Mouse (Mus musculus): ENCODE data around the gene Mrpl30. TPM values are rescaled to one million over a fixed set of nuclear protein-coding genes. Genes with fewer than 3 reads are reported as not detected.

The Mrpl30 gene
- polyA plus RNA-seq, 2 experiments, result 124 to 275 TPM

GRCm38 (mm10) chr1:37922536-37922935 is 32.3 kb downstream of the Mrpl30 start:
- no peaks in the 10 kb centered on the region for H3K4me1 ChIP-seq (ENCODE audit: control insufficient read depth, insufficient read depth, low read length)
- H3K36me3 ChIP-seq (ENCODE audit: control insufficient read depth, insufficient read depth, low read length), result no peaks in the 10 kb centered on the region
- DNase-seq (ENCODE audit: low spot score), result no peak
- no peak overlapping the region for H3K4me2 ChIP-seq (replicated peaks; ENCODE audit: low read depth, low read length, severe bottlenecking)
- WGBS, result 38% methylated on average over 8 of the region's 8 CpGs
- H3K27ac ChIP-seq (replicated peaks; ENCODE audit: low read depth, low read length), result no peak overlapping the region
- no peak overlapping the region for H3K4me3 ChIP-seq (replicated peaks; ENCODE audit: low read length)
- no peak overlapping the region for H3K9ac ChIP-seq (ENCODE audit: low read depth, low read length, severe bottlenecking)
- ATAC-seq (ENCODE audit: low FRiP score, low read depth), result no peak
- no peaks in the 10 kb centered on the region for H3K27me3 ChIP-seq (ENCODE audit: control insufficient read depth, insufficient read depth, low read length)
- H3K9me3 ChIP-seq (ENCODE audit: control insufficient read depth, low read length), result no peaks in the 10 kb centered on the region
- no peak for TF ChIP-seq POLR2A (IDR thresholded peaks at IDR 0.05; ENCODE audit: borderline replicate concordance, extremely low read depth, insufficient read depth, insufficient read length)

- no peak overlapping the region for H3K4me2 ChIP-seq (replicated peaks; ENCODE audit: low read depth, low read length, severe bottlenecking)
- no peaks in the 10 kb centered on the region for H3K36me3 ChIP-seq (ENCODE audit: control insufficient read depth, insufficient read depth, low read length)
- 73% methylated on average over 8 of the region's 8 CpGs for WGBS
- H3K9ac ChIP-seq (ENCODE audit: low read depth, low read length, severe bottlenecking), result no peak overlapping the region
- TF ChIP-seq POLR2A (IDR thresholded peaks at IDR 0.05; ENCODE audit: borderline replicate concordance, extremely low read depth, insufficient read depth, insufficient read length), result no peak
- no peaks in the 10 kb centered on the region for H3K4me1 ChIP-seq (ENCODE audit: control insufficient read depth, insufficient read depth, low read length)
- ATAC-seq (ENCODE audit: low FRiP score, low read depth) (no peak), DNase-seq (ENCODE audit: low spot score) (no peak)
- H3K4me3 ChIP-seq (replicated peaks; ENCODE audit: low read length), result no peak overlapping the region
- no peaks in the 10 kb centered on the region for H3K27me3 ChIP-seq (ENCODE audit: control insufficient read depth, insufficient read depth, low read length)
- no peak overlapping the region for H3K27ac ChIP-seq (replicated peaks; ENCODE audit: low read depth, low read length)
- H3K9me3 ChIP-seq (ENCODE audit: control insufficient read depth, low read length), result no peaks in the 10 kb centered on the region
Observed at GRCm38 (mm10) chr1:37925971-37926370, 35.7 kb downstream of the Mrpl30 start.

- Histone ChIP-seq H3K36me3 (ENCODE audit: control insufficient read depth, insufficient read depth, low read length) (no peaks in the 10 kb centered on the region), H3K9me3 (ENCODE audit: control insufficient read depth, low read length) (no peaks in the 10 kb centered on the region), H3K4me2 (replicated peaks; ENCODE audit: low read depth, low read length, severe bottlenecking) (no peak overlapping the region), H3K27me3 (ENCODE audit: control insufficient read depth, insufficient read depth, low read length) (no peaks in the 10 kb centered on the region), H3K27ac (replicated peaks; ENCODE audit: low read depth, low read length) (no peak overlapping the region), H3K4me1 (ENCODE audit: control insufficient read depth, insufficient read depth, low read length) (no peaks in the 10 kb centered on the region), H3K9ac (ENCODE audit: low read depth, low read length, severe bottlenecking) (no peak overlapping the region), H3K4me3 (replicated peaks; ENCODE audit: low read length) (no peak overlapping the region)
- DNase-seq (ENCODE audit: low spot score) (peak; percentile 7), ATAC-seq (ENCODE audit: low FRiP score, low read depth) (no peak)
- whole genome bisulfite sequencing, result 18% methylated on average over 3 of the region's 3 CpGs
- TF ChIP-seq POLR2A (IDR thresholded peaks at IDR 0.05; ENCODE audit: borderline replicate concordance, extremely low read depth, insufficient read depth, insufficient read length), result no peak
Observed at GRCm38 (mm10) chr1:37931806-37932205, 41.5 kb downstream of the Mrpl30 start.

Other genes starting within 250 kb of the Mrpl30 start
- gene 2010300C02Rik, start 170.4 kb upstream of the Mrpl30 start, polyA plus RNA-seq (2012; rRNA removed), result 3.1 and 3.7 TPM in 2 replicates
- 4.1 and 4.5 TPM in 2 replicates for gene 2010300C02Rik, start 170.4 kb upstream of the Mrpl30 start, polyA plus RNA-seq (2014; fragmentation: Nextera tagmentation; extraction: Ambion mirVana)
- gene Tsga10, start 24.0 kb upstream of the Mrpl30 start, polyA plus RNA-seq (2012; rRNA removed), result 5.1 and 6.1 TPM in 2 replicates
- 4.9 and 5.2 TPM in 2 replicates for gene Tsga10, start 24.0 kb upstream of the Mrpl30 start, polyA plus RNA-seq (2014; fragmentation: Nextera tagmentation; extraction: Ambion mirVana)
- gene Lipt1, start 18.7 kb upstream of the Mrpl30 start, polyA plus RNA-seq (2012; rRNA removed), result 4.8 and 6.4 TPM in 2 replicates
- gene Lipt1, start 18.7 kb upstream of the Mrpl30 start, polyA plus RNA-seq (2014; fragmentation: Nextera tagmentation; extraction: Ambion mirVana), result 8.8 and 9.5 TPM in 2 replicates
- 22.1 and 30.5 TPM in 2 replicates for gene Mitd1, start 66 bp upstream of the Mrpl30 start, polyA plus RNA-seq (2012; rRNA removed)
- 26.8 and 27.6 TPM in 2 replicates for gene Mitd1, start 66 bp upstream of the Mrpl30 start, polyA plus RNA-seq (2014; fragmentation: Nextera tagmentation; extraction: Ambion mirVana)
- gene Lyg2, start 26.0 kb downstream of the Mrpl30 start, polyA plus RNA-seq (2012; rRNA removed), result not detected in 2 replicates
- not detected in 2 replicates for gene Lyg2, start 26.0 kb downstream of the Mrpl30 start, polyA plus RNA-seq (2014; fragmentation: Nextera tagmentation; extraction: Ambion mirVana)
- not detected in 2 replicates for gene Lyg1, start 67.3 kb downstream of the Mrpl30 start, polyA plus RNA-seq (2012; rRNA removed)
- not detected in 2 replicates for gene Lyg1, start 67.3 kb downstream of the Mrpl30 start, polyA plus RNA-seq (2014; fragmentation: Nextera tagmentation; extraction: Ambion mirVana)
- 37.8 and 57.8 TPM in 2 replicates for gene Txndc9, start 107.4 kb downstream of the Mrpl30 start, polyA plus RNA-seq (2012; rRNA removed)
- gene Txndc9, start 107.4 kb downstream of the Mrpl30 start, polyA plus RNA-seq (2014; fragmentation: Nextera tagmentation; extraction: Ambion mirVana), result 129 and 141 TPM in 2 replicates
- gene Eif5b, start 107.5 kb downstream of the Mrpl30 start, polyA plus RNA-seq (2012; rRNA removed), result 24.7 and 35.3 TPM in 2 replicates
- gene Eif5b, start 107.5 kb downstream of the Mrpl30 start, polyA plus RNA-seq (2014; fragmentation: Nextera tagmentation; extraction: Ambion mirVana), result 28.2 and 28.3 TPM in 2 replicates
- 26.1 and 29.9 TPM in 2 replicates for gene Rev1, start 239.3 kb downstream of the Mrpl30 start, polyA plus RNA-seq (2012; rRNA removed)
- 23.4 and 30.7 TPM in 2 replicates for gene Rev1, start 239.3 kb downstream of the Mrpl30 start, polyA plus RNA-seq (2014; fragmentation: Nextera tagmentation; extraction: Ambion mirVana)

All from limb, embryonic 14.5 days (tissue).